Mouse (Mus musculus): Measurements from ENCODE around the gene Hoxa3. TPM values are rescaled to one million over a fixed set of nuclear protein-coding genes. Genes with fewer than 3 reads are reported as not detected.

Gene Hoxa3
- total and polyA plus RNA-seq, 2 experiments from 2014 or later, result 1.6 TPM; not detected in 1

DNA sequence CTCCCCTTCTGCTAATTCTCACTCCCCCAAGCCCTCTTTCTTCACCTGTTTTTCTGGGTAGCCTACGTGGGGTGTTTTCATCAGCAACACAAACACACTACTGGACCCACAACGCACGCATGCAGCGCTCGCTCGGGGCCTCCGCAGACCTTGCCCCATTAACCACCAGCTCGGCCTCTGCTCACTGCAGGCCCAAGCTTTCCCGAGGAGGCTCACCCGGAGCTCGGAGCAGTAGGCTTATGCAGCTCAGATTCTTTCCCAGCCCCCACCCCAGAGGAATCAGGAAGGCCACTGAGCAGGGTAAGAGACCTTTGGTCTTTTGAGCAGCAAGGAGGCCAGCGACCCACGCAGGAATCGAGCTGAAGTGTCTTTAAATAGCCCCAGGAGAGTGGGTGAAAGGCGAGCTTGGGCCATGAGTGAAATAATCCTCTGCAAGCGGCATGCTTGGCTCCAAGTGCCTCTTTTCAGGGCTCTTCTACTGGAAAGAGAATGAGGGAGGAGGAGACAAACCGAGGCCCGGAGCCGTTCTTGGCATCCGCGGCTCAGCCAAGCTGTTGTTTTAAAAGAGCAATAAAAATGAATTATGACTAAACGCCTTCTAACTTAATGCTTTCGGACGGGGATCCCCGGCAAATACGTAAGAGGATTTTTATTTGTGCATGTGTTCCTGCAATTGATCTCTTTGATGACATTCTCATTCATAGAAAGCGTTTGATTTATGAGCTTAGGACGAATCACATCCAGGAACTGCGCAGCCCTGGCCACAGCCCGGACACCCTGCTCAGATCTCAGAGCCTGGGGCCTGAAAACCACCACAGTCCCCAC is 52.4 kb downstream of the Hoxa3 start:
- TF ChIP-seq CTCF (IDR thresholded peaks at IDR 0.05), result no peak
- H3K27me3 ChIP-seq (ENCODE audit: insufficient read depth, low read length), result peaks cover 81% of the 10 kb centered on the region
- peak overlapping the region; percentile 12; the same call in 1 of the 2 replicates for H3K4me2 ChIP-seq (ENCODE audit: low read depth, low read length, poor library complexity, severe bottlenecking)
- ATAC-seq (ENCODE audit: low FRiP score) (no peak), DNase-seq (ENCODE audit: low spot score) (no peak)
- no peak overlapping the region for H3K9ac ChIP-seq (replicated peaks; ENCODE audit: low read length, poor library complexity, severe bottlenecking)
- WGBS, result 2% methylated on average over 30 of the region's 30 CpGs
- H3K36me3 ChIP-seq (ENCODE audit: insufficient read depth, low read length), result no peaks in the 10 kb centered on the region
- H3K9me3 ChIP-seq (ENCODE audit: low read length), result no peaks in the 10 kb centered on the region
- peaks cover 5% of the 10 kb centered on the region; the same call in 1 of the 2 replicates for H3K4me1 ChIP-seq (ENCODE audit: insufficient read depth, low read length)
- no peak overlapping the region for H3K27ac ChIP-seq (ENCODE audit: low read depth, low read length)
- no peak overlapping the region for H3K4me3 ChIP-seq (ENCODE audit: low read depth, low read length)

DNA sequence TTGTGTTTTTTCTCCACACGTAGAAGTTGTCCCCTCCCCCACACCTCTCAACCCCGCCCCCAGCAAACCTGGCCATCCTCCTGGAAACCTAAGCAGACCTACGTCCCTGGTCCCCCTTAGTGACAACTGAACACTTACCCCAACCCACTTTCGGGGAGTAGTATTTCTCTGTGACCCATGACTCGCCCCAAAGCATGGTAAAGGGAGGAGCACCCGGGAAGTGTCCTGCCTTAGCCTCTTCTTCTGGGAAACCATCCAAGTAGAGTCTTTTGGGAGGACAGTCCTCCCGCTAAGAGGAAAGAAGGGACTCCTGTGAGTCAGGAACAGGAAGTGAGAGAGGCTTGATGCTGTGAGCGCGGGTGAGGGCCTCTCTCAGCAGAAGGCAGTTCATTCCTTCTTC is 53.2 kb downstream of the Hoxa3 start:
- Histone ChIP-seq H3K36me3 (ENCODE audit: insufficient read depth, low read length) (no peaks in the 10 kb centered on the region), H3K9me3 (ENCODE audit: low read length) (no peaks in the 10 kb centered on the region), H3K27ac (ENCODE audit: low read depth, low read length) (no peak overlapping the region), H3K4me2 (ENCODE audit: low read depth, low read length, poor library complexity, severe bottlenecking) (no peak overlapping the region), H3K27me3 (ENCODE audit: insufficient read depth, low read length) (peaks cover 82% of the 10 kb centered on the region), H3K9ac (replicated peaks; ENCODE audit: low read length, poor library complexity, severe bottlenecking) (no peak overlapping the region), H3K4me3 (ENCODE audit: low read depth, low read length) (no peak overlapping the region), H3K4me1 (ENCODE audit: insufficient read depth, low read length) (peaks cover 5% of the 10 kb centered on the region; the same call in 1 of the 2 replicates)
- WGBS, result 7% methylated on average over 8 of the region's 9 CpGs
- ATAC-seq (ENCODE audit: low FRiP score) (no peak), DNase-seq (ENCODE audit: low spot score) (no peak)
- TF ChIP-seq CTCF (IDR thresholded peaks at IDR 0.05), result no peak

DNA sequence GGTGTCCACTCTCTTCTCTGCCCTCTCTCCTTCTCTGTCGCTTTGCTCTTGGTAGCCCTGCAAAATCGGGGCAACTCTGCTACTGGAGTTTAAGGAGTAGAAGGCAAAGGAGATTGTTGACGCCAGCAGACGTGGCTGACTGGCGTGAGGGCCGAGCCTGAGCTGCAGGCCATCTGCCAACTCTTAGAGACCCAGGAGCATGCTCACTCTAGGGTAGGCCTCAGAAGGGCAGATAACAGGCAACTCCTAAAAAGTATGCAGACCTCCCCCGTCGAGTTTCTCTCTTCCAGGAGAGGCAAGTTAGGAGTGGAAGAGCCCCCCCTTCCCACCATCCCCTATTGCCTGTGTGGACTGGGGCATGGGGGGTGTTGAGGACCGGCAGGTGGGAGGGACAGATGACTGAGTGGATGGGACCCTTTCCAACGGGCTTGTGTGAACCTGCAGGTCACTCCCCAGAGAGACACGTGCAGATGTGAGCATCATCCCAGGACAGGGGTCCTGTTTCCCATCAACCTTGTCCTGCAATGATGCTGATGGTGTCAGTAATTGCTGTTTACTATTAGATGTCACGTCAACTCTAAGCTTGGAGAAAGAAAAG is 53.9 kb downstream of the Hoxa3 start:
- peaks cover 86% of the 10 kb centered on the region for H3K27me3 ChIP-seq (ENCODE audit: insufficient read depth, low read length)
- H3K4me3 ChIP-seq (ENCODE audit: low read depth, low read length), result peak overlapping the region; percentile 39; the same call in 1 of the 2 replicates
- H3K9me3 ChIP-seq (ENCODE audit: low read length), result no peaks in the 10 kb centered on the region
- H3K4me2 ChIP-seq (ENCODE audit: low read depth, low read length, poor library complexity, severe bottlenecking), result peak overlapping the region; percentile 75; the same call in 1 of the 2 replicates
- no peak for TF ChIP-seq CTCF (IDR thresholded peaks at IDR 0.05)
- H3K4me1 ChIP-seq (ENCODE audit: insufficient read depth, low read length), result peaks cover 5% of the 10 kb centered on the region; the same call in 1 of the 2 replicates
- H3K36me3 ChIP-seq (ENCODE audit: insufficient read depth, low read length), result no peaks in the 10 kb centered on the region
- DNase-seq (ENCODE audit: low spot score), result no peak
- 4% methylated on average over 12 of the region's 12 CpGs for WGBS
- H3K27ac ChIP-seq (ENCODE audit: low read depth, low read length), result no peak overlapping the region
- ATAC-seq (ENCODE audit: low FRiP score), result peak; percentile 41
- no peak overlapping the region for H3K9ac ChIP-seq (replicated peaks; ENCODE audit: low read length, poor library complexity, severe bottlenecking)

DNA sequence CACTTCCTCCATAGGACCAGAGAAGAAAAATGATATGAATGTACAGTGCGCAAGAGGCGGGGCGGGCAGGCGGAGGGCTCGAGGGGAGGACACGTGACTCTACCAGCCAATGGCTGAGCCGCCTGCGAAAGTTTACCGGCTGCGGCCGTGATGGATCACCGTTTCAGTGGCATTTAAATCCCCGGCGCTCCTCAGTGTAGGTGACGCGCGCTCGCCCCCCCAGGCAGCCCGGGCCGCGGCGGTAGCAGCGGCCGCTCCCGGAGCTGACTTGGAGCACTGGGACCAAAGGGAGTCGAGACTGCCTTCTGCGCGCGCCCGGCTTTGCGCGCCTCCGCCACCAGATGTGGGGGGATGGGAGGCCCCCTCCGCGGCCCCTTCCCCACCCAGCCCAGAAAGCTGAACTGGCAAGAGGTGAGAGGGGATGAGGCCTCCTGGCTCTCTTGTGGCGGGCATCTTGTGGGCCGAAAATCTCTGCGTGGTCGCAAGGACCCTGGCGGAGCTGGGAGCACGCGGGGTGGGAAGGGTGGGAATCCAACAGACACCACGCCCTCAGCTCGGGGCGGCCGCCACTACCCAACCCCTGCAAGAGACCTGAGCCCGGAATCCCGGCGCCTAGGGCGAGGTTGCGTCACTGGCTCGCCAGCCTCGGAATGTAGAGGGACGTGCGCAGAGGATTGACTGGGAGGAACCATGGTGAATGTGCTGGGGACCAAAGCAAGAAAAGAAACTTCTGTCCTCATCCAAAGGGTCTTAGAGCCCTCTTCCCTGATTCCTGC is 54.7 kb downstream of the Hoxa3 start, which contains the start of gene Hoxa1:
Gene Hoxa1 (minus strand): TSS at position 42 of the 776 bp plus-strand sequence.
- peak within 1 kb of the TSS; percentile 39 for H3K4me3 ChIP-seq (ENCODE audit: low read depth, low read length)
- no peak for TF ChIP-seq CTCF (IDR thresholded peaks at IDR 0.05)
- DNase-seq (ENCODE audit: low spot score), result peak; percentile 86
- no peak within 1 kb of the TSS for H3K27ac ChIP-seq (ENCODE audit: low read depth, low read length)
- H3K4me1 ChIP-seq (ENCODE audit: insufficient read depth, low read length), result peaks cover 5% of the 10 kb centered on the region; the same call in 1 of the 2 replicates
- H3K4me2 ChIP-seq (ENCODE audit: low read depth, low read length, poor library complexity, severe bottlenecking), result peak within 1 kb of the TSS; percentile 75
- 1% methylated on average over 48 of the region's 55 CpGs for WGBS
- peaks cover 86% of the 10 kb centered on the region for H3K27me3 ChIP-seq (ENCODE audit: insufficient read depth, low read length)
- ATAC-seq (ENCODE audit: low FRiP score), result peak; percentile 34
- no peaks in the 10 kb centered on the region for H3K9me3 ChIP-seq (ENCODE audit: low read length)
- no peaks in the 10 kb centered on the region for H3K36me3 ChIP-seq (ENCODE audit: insufficient read depth, low read length)
- H3K9ac ChIP-seq (replicated peaks; ENCODE audit: low read length, poor library complexity, severe bottlenecking), result no peak within 1 kb of the TSS

DNA sequence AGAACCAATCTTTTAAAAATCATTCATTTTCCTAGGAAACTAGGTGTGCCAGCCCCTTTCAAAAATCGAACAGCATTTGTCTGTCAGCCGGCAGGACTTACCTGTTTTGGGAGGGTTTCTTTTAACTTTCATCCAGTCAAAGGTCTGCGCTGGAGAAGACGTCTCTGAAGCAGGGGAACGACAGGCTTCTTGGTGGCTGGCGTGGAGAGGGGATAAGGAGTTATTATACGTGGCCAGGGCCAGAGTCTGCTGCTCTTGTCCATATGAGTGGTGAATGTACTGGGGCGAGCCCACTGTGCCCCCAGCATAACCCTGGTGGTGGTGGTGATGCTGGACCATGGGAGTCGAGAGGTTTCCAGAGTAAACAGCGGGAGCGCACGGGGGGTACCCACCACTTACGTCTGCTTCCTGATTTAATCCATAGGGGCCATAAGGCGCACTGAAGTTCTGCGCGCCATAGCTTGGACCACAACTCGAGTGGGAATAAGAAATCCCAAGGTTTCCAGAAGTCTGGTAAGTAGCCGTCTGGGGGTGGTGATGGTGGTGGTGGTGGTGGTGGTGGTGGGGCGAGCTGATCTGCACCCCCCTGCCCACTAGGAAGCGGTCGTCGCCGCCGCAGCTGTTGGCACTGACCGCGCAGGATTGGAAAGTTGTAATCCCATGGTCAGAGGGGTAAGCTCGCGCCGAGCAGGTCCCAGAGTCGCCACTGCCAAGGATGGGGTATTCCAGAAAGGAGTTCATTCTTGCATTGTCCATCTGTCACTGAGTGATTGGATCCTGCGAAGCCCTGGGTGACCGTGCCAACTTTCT is 55.5 kb downstream of the Hoxa3 start:
- Histone ChIP-seq H3K36me3 (ENCODE audit: insufficient read depth, low read length) (no peaks in the 10 kb centered on the region), H3K9ac (replicated peaks; ENCODE audit: low read length, poor library complexity, severe bottlenecking) (no peak overlapping the region), H3K4me1 (ENCODE audit: insufficient read depth, low read length) (peaks cover 5% of the 10 kb centered on the region; the same call in 1 of the 2 replicates), H3K4me3 (ENCODE audit: low read depth, low read length) (peak overlapping the region; percentile 39), H3K9me3 (ENCODE audit: low read length) (no peaks in the 10 kb centered on the region), H3K4me2 (ENCODE audit: low read depth, low read length, poor library complexity, severe bottlenecking) (peak overlapping the region; percentile 75), H3K27me3 (ENCODE audit: insufficient read depth, low read length) (peaks cover 86% of the 10 kb centered on the region), H3K27ac (ENCODE audit: low read depth, low read length) (no peak overlapping the region)
- no peak for TF ChIP-seq CTCF (IDR thresholded peaks at IDR 0.05)
- no peak for DNase-seq (ENCODE audit: low spot score)
- peak; percentile 47; the same call in 1 of the 2 replicates for ATAC-seq (ENCODE audit: low FRiP score)
- WGBS, result 2% methylated on average over 31 of the region's 32 CpGs
